Mouse (Mus musculus) G1E (cell line): Measurements from ENCODE around the gene Twnk.

ENCODE experiments used
- CTCF ChIP-seq: IDR thresholded peaks from 2 replicates; pipeline ENCODE4 v1.5.1; 2012; ENCODE audit warnings: low read depth, low read length, inconsistent platforms, mixed read lengths
- GATA1 ChIP-seq: IDR thresholded peaks from 2 replicates; pipeline ENCODE4 v1.6.1; 2012; ENCODE audit warnings: borderline replicate concordance, low read length, inconsistent platforms, mixed read lengths
- GATA2 ChIP-seq: IDR thresholded peaks from 2 replicates; pipeline ENCODE4 v1.6.1; 2012; ENCODE audit warnings: low read depth, low read length, inconsistent platforms, borderline replicate concordance
- POLR2AphosphoS5 ChIP-seq: IDR thresholded peaks from 2 replicates; pipeline ENCODE4 v1.6.1; 2012; ENCODE audit warnings: low read depth, low read length, inconsistent platforms; ENCODE audit not compliant: insufficient replicate concordance
- TAL1 ChIP-seq: conservative IDR thresholded peaks from 2 replicates; pipeline ENCODE4 v1.6.1; 2012; ENCODE audit warnings: low read depth, low read length, inconsistent platforms, mixed read lengths

DNA sequence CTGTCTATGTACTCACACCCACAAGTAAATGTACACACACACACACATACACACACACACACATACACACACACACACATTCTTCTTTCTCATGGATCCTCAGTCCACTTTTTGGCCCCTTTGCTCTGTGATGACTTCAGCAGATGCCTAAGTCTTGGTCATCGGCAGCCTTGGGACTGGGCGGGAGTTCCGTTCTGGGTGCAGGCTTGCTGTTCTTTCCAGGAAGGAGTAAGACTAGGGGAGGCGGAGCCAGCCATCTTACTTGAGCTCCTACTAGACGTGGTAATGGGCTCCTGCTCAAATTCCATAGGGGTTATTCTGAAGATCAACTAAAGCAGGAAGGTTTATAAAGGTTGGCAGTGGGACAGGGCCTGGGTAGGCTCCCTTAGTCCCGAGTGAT, 14.9 kb downstream of the Twnk start:
- no peak for TF ChIP-seq POLR2AphosphoS5
- no peak for TF ChIP-seq CTCF
- no peak for TF ChIP-seq GATA1
- no peak for TF ChIP-seq TAL1
- no peak for TF ChIP-seq GATA2
